Mouse (Mus musculus): Measurements from ENCODE around the gene Acad10.
A peak's percentile ranks its signal among the peaks of the same experiment; 100 is the strongest.
"Not testable (repeated sequence)": the region's sequence is repeated elsewhere in the genome, so short reads cannot be mapped to it uniquely, and the experiment has no call there.

The Acad10 gene

GRCm38 (mm10) chr5:121660059-121660896, at the start of gene Acad10, which contains the start of gene Brap:
TSS of gene Acad10 (minus strand) at chr5:121660514.
TSS of gene Brap (plus strand) at chr5:121660563.
- peak; percentile 90 to 95 for DNase-seq

- no peak for DNase-seq
These were observed 44.4 kb upstream of the Acad10 start for GRCm38 (mm10) chr5:121704512-121705248.

GRCm38 (mm10) chr5:121703341-121703740, 43.0 kb upstream of the Acad10 start:
- DNase-seq, result no peak

- DNase-seq, result no peak
These were observed 40.9 kb upstream of the Acad10 start for GRCm38 (mm10) chr5:121701111-121701769.

GRCm38 (mm10) chr5:121700496-121700895, 40.2 kb upstream of the Acad10 start:
- no peak for DNase-seq

GRCm38 (mm10) chr5:121699891-121700290, 39.6 kb upstream of the Acad10 start:
- no peak for DNase-seq

GRCm38 (mm10) chr5:121696761-121697160, 36.4 kb upstream of the Acad10 start:
- no peak for DNase-seq

GRCm38 (mm10) chr5:121692897-121693296, 32.6 kb upstream of the Acad10 start:
- no peak for DNase-seq

- DNase-seq, result not testable (repeated sequence)
These were observed 31.1 kb upstream of the Acad10 start for GRCm38 (mm10) chr5:121691436-121691835.

GRCm38 (mm10) chr5:121690482-121691211, 30.3 kb upstream of the Acad10 start:
- no peak for DNase-seq

- no peak for DNase-seq
These were observed 26.0 kb upstream of the Acad10 start for GRCm38 (mm10) chr5:121686113-121686898.

GRCm38 (mm10) chr5:121685495-121685894, 25.2 kb upstream of the Acad10 start:
- DNase-seq, result no peak

- no peak for DNase-seq
These were observed 21.9 kb upstream of the Acad10 start for GRCm38 (mm10) chr5:121682250-121682649.

GRCm38 (mm10) chr5:121670412-121670811, 10.1 kb upstream of the Acad10 start:
- no peak for DNase-seq

GRCm38 (mm10) chr5:121668411-121668810, 8.1 kb upstream of the Acad10 start:
- DNase-seq, result no peak

GRCm38 (mm10) chr5:121667067-121667466, 6.8 kb upstream of the Acad10 start:
- no peak for DNase-seq

GRCm38 (mm10) chr5:121664971-121665370, 4.7 kb upstream of the Acad10 start:
- DNase-seq, result no peak

- no peak for DNase-seq
These were observed 3.8 kb upstream of the Acad10 start for GRCm38 (mm10) chr5:121664078-121664477.

- DNase-seq, result no peak
These were observed 3.1 kb upstream of the Acad10 start for GRCm38 (mm10) chr5:121663456-121663855.

- DNase-seq, result no peak
These were observed 1.2 kb upstream of the Acad10 start for GRCm38 (mm10) chr5:121661494-121661893.

GRCm38 (mm10) chr5:121660897-121661254, 562 bp upstream of the Acad10 start:
- no peak for DNase-seq

- DNase-seq, result not testable (repeated sequence)
These were observed 2.7 kb downstream of the Acad10 start for GRCm38 (mm10) chr5:121657656-121658055.
